Comparison of ENCODE assay signal across 37 mouse cellular contexts in the genomic region with DNA sequence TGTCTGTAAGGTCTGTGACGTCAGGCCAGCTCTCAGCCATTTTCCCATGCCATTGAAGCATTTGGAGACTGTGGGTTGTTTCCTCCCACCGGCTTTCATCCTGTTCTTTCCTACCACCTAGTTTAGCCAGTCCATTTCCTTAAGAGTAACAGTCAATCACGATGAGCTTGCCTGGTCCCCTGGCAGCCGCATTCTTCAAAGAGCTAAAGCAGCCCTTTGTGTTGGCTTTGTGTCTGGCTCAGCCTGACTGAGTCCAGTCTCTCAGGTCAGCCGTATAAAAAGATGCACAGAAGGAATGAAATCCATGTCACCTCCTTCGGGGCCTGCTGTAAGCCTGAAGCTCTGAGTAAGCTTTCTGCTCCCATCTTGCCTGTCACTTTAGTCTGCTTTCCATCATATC. TPM values are rescaled to one million over a fixed set of nuclear protein-coding genes. Genes with fewer than 3 reads are reported as not detected.
DNase-seq lines count a peak whose midpoint lies in the region; ATAC-seq lines count a peak whose summit lies in the region.
"Had no signal": no experiment of that assay in that cellular context is flagged by ENCODE, and none has a peak within 500 bp of the region (broad histone marks: within the 10 kb centered on the region; RNA-seq: fewer than 3 reads in every experiment).

No protein-coding gene starts in this region.

- peaks cover 15% of the 10 kb centered on the region for H3K4me1 ChIP-seq in hindbrain, embryonic 12.5 days
- H3K4me1 ChIP-seq in hindbrain, embryonic 11.5 days (replicated peaks; ENCODE audit: control insufficient read depth, insufficient read depth, low read length): no peaks in the 10 kb centered on the region
- H3K4me1 ChIP-seq in midbrain, embryonic 11.5 days (ENCODE audit: control insufficient read depth, insufficient read depth, low read length): peaks cover 6% of the 10 kb centered on the region

- ATAC-seq in hindbrain, embryonic 12.5 days (ENCODE audit: low FRiP score): no peak
- ATAC-seq in hindbrain, embryonic 11.5 days (ENCODE audit: low FRiP score): no peak
- ATAC-seq in midbrain, embryonic 11.5 days (ENCODE audit: low FRiP score): peak; percentile 33; the same call in 1 of the 2 replicates
- no peak for ATAC-seq in inflammation-experienced regulatory T-cells, adult 6 months
- ATAC-seq: activated CD4-positive, CD25-positive, alpha-beta regulatory T cell, adult 4 months; forebrain, embryonic 16.5 days; hindbrain, postnatal 0 days; intestine, postnatal 0 days had no signal

- no peak overlapping the region for H3K4me2 ChIP-seq in hindbrain, embryonic 12.5 days (replicated peaks)
- H3K4me2 ChIP-seq in hindbrain, embryonic 11.5 days (replicated peaks; ENCODE audit: low read depth, low read length): no peak overlapping the region
- no peak overlapping the region for H3K4me2 ChIP-seq in midbrain, embryonic 11.5 days
- H3K4me2 ChIP-seq: embryonic facial prominence, embryonic 15.5 days; heart, embryonic 11.5 days had no signal

- no peaks in the 10 kb centered on the region for H3K9me3 ChIP-seq in hindbrain, embryonic 12.5 days (replicated peaks)
- no peaks in the 10 kb centered on the region for H3K9me3 ChIP-seq in hindbrain, embryonic 11.5 days (ENCODE audit: control insufficient read depth, low read length)
- no peaks in the 10 kb centered on the region for H3K9me3 ChIP-seq in midbrain, embryonic 11.5 days (ENCODE audit: control insufficient read depth, low read length)
- H3K9me3 ChIP-seq: embryonic facial prominence, embryonic 10.5 days; embryonic facial prominence, embryonic 15.5 days had no signal

- H3K27ac ChIP-seq in hindbrain, embryonic 12.5 days: peak overlapping the region; percentile 4; the same call in 1 of the 2 replicates
- H3K27ac ChIP-seq in hindbrain, embryonic 11.5 days (ENCODE audit: low read depth, low read length): no peak overlapping the region
- H3K27ac ChIP-seq in midbrain, embryonic 11.5 days (ENCODE audit: low read depth, low read length): peak overlapping the region; percentile 20; the same call in 1 of the 2 replicates
- H3K27ac ChIP-seq: embryonic facial prominence, embryonic 10.5 days; embryonic facial prominence, embryonic 15.5 days; gastrocnemius, adult 2 months; hindbrain, postnatal 0 days; liver, embryonic 14.5 days; macrophage had no signal

- DNase-seq in hindbrain, embryonic 11.5 days (ENCODE audit: low spot score): no peak
- peak; percentile 64 for DNase-seq in Muller cell, postnatal 12 days (ENCODE audit: inconsistent ontology term)
- peak; percentile 15 for DNase-seq in brain, adult 2 months (ENCODE audit: low read depth, low spot score)
- DNase-seq in midbrain, embryonic 11.5 days (ENCODE audit: low spot score, missing footprints): no peak
- DNase-seq in adrenal gland, adult 2 months: no peak
- no peak for DNase-seq in heart, postnatal 4 days
- DNase-seq: adrenal gland, adult 8-10 months; B cell, adult 2 months; cerebellum, adult 11 months; cerebellum, adult 9-10 months; cerebellum, postnatal 36 days; gastrocnemius, adult 2 months; gastrocnemius, postnatal 36 days; heart, adult 18-20 months; heart, postnatal 36 days; kidney, postnatal 10 days; layer of hippocampus, adult 9-11 months; liver; lung, adult 2 months; lung, postnatal 10 days; thymus, postnatal 4 days had no signal

- no peak overlapping the region for H3K9ac ChIP-seq in hindbrain, embryonic 12.5 days
- H3K9ac ChIP-seq in hindbrain, embryonic 11.5 days (ENCODE audit: low read depth, low read length): no peak overlapping the region
- H3K9ac ChIP-seq in midbrain, embryonic 11.5 days (ENCODE audit: low read length): no peak overlapping the region; the same call in 1 of the 2 replicates
- H3K9ac ChIP-seq: embryonic facial prominence, embryonic 15.5 days; liver, embryonic 14.5 days had no signal

- no peaks in the 10 kb centered on the region for H3K36me3 ChIP-seq in hindbrain, embryonic 12.5 days
- H3K36me3 ChIP-seq in hindbrain, embryonic 11.5 days (ENCODE audit: control insufficient read depth, insufficient read depth, low read length): no peaks in the 10 kb centered on the region
- H3K36me3 ChIP-seq in midbrain, embryonic 11.5 days (ENCODE audit: control insufficient read depth, insufficient read depth, low read length): no peaks in the 10 kb centered on the region
- H3K36me3 ChIP-seq: embryonic facial prominence, embryonic 10.5 days; embryonic facial prominence, embryonic 15.5 days had no signal

- H3K27me3 ChIP-seq in hindbrain, embryonic 12.5 days: no peaks in the 10 kb centered on the region; the same call in 1 of the 2 replicates
- no peaks in the 10 kb centered on the region for H3K27me3 ChIP-seq in hindbrain, embryonic 11.5 days (ENCODE audit: control insufficient read depth, insufficient read depth, low read length)
- H3K27me3 ChIP-seq in midbrain, embryonic 11.5 days (ENCODE audit: control insufficient read depth, insufficient read depth, low read length): no peaks in the 10 kb centered on the region
- H3K27me3 ChIP-seq: embryonic facial prominence, embryonic 15.5 days had no signal

- no peak overlapping the region for H3K4me3 ChIP-seq in hindbrain, embryonic 12.5 days
- no peak overlapping the region for H3K4me3 ChIP-seq in hindbrain, embryonic 11.5 days (ENCODE audit: low read depth, low read length)
- no peak overlapping the region for H3K4me3 ChIP-seq in midbrain, embryonic 11.5 days (ENCODE audit: low read depth, low read length)
- H3K4me3 ChIP-seq: embryonic facial prominence, embryonic 10.5 days; embryonic facial prominence, embryonic 15.5 days; gastrocnemius, adult 2 months had no signal

- 15% methylated on average over 6 of the region's 6 CpGs for WGBS in hindbrain, embryonic 12.5 days
- 18% methylated on average over 6 of the region's 6 CpGs for WGBS in hindbrain, embryonic 11.5 days
- 18% methylated on average over 6 of the region's 6 CpGs for WGBS in midbrain, embryonic 11.5 days

RNA-seq across cellular contexts. Expression of a gene that starts 37.6 kb away (rescaled TPM):
- polyA plus RNA-seq in hindbrain, embryonic 12.5 days (2016; fragmentation: Nextera tagmentation; extraction: Ambion mirVana): not detected in 2 replicates
- not detected in 2 replicates for polyA plus RNA-seq in hindbrain, embryonic 11.5 days (2014; fragmentation: Nextera tagmentation; extraction: Ambion mirVana)
- polyA plus RNA-seq in midbrain, embryonic 11.5 days (2014; fragmentation: Nextera tagmentation; extraction: Ambion mirVana): not detected in 2 replicates
- polyA plus RNA-seq in inflammation-experienced regulatory T-cells, adult 6 months (2017; shearing (Covaris generic)): not detected
- total RNA-seq in adrenal gland, adult 2 months (2021): not detected
- not detected in 2 replicates for polyA plus RNA-seq in adrenal gland, adult 2 months (2012; rRNA removed)
- total RNA-seq in heart, postnatal 4 days (2021): not detected
- total RNA-seq: adrenal gland, adult 8-10 months; adrenal gland, postnatal 4 days; gastrocnemius, adult 2 months; gastrocnemius, postnatal 36 days; heart, postnatal 36 days; hindbrain, postnatal 0 days; neutrophil, adult 5-6 weeks had no signal
- polyA plus RNA-seq: activated CD4-positive, CD25-positive, alpha-beta regulatory T cell, adult 4 months; forebrain, embryonic 16.5 days; hindbrain, postnatal 0 days; intestine, postnatal 0 days; limb, embryonic 11.5 days; neural tube, embryonic 11.5 days; stomach, embryonic 14.5 days had no signal

Comparison
In these comparisons a context has a peak if more than half of its experiments do, and no peak if none do; other contexts are left out.
1. DNase-seq: peak in Muller cell, postnatal 12 days (single experiment) and brain, adult 2 months (single experiment); none in hindbrain, embryonic 11.5 days (single experiment), midbrain, embryonic 11.5 days (single experiment), adrenal gland, adult 2 months (single experiment) and heart, postnatal 4 days (single experiment).